Mouse (Mus musculus): ENCODE measurements around the gene Tab3.

The Tab3 gene

DNA sequence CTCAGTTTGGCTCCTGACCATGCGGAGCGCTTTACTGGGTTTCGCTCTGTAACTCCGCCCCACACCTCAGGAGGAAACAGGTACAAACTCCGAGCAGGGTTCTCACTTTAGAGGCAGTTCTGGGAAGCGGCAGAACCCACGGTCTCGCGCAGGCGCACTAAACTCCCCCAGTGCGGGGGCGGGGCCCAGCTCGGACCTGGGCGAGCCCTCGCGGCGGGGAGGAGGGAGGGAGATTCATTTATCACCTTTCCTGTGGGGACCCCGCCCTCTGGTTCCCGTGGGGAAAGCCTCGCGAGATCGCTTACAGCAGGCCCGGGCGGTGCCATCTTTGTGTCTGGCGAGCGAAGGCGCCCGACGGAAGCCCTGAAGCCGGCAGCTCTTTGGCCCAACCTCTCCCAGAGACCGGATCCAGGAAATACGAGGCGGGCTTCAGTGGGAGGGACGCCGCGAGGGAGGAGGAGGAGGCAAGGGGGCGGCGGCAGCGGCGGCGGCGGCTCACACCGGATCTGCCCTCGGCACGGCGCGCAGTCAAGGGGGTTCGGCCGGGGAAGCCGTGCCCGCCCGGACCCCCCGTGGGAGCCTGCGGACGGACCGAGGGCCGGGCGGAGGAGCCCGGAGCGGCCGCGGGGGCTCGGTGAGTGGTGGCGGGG is at the start of gene Tab3:
TSS of gene Tab3 (plus strand) at position 491 of the 650 bp plus-strand sequence.
- DNase-seq (ENCODE audit: low spot score) = peak; percentile 95

DNA sequence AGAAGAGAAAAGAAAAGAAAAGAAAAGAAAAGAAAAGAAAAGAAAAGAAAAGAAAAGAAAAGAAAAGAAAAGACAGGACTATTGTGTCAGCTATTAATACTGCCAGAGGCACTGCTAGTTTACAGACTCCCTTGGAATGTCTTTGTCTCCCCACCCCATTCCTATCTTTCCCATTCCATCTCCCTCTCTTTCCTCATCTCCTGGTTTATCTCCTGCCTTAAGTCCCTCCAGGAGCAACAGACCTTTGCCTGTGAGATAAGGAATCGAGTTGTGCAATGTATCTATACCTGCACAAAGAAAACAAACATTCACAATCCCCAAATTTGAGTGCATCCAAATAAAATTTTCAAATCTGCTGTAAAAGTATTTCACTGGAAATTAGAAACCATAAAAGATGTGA is 48.3 kb upstream of the Tab3 start:
- no peak for DNase-seq (ENCODE audit: low spot score)

DNA sequence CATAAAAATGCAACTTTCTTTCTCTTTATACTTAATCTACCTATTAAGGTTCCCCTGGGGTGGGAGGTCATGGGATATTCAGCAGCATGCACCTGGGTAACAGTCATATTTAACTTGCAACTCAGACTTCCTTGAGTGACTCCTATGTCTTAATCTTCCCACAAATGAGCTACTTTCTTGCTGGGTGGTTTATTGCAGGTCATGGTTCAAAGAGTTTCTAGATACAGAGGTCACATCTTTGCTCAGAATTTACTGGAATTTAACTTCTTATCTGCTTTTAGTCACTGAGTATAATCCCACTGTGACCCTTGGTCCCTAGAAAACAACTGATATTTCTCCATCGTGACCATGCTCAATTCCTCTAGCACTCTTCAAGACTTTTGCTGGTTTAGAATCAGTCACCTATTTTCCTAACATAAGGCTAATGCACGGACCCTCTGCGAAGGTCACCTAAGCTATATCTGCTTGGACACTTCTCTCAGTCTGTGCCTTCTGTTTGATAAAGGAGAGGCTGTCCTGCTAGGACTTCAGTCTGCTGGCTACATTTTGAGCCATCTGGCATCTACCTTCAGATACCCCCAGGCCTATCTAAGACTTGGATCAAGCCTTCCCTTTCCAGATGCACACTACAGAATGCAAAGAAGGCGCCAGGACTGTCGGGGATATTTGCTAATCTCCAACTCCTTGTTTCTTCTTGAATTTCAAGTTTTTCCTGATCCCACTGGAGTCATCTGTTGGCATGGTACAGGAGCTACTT is 47.4 kb upstream of the Tab3 start:
- no peak for DNase-seq (ENCODE audit: low spot score)

DNA sequence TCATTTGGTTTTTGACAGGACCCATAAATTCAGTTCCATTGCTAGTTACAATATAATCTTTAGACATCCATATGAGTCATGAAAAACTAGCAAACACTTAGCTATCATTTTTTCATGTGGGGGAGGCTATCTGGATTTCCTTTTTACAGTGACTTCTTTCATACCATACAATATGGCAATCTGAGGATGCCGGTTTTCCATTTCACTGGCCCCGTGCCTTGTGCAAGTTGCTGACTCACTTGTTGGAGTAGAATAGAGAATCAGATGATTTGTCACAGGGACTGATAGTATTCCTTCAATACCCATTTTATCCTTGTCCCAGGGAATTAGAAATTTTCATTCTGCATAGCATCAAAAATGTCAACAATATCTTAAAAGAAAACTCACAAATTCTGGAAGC is 14.9 kb upstream of the Tab3 start:
- no peak for DNase-seq (ENCODE audit: low spot score)

DNA sequence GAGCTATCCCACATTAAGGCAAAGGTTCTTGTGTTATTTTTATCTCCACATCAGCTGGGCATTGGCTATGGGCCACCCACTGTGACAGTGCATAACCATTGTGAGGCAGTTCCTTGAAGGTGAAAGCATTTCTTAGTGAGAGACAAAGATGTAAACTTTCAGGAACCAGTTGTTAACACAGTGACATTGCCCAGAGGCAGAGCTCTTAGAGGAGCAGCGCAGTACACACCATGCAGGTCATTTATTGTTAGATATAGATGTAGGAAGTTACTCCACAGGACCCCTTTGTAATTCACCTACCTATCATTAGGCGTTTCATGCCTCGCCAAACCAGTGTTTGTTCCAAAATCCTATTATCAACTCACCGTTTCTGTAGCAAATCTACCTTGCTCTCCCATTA is 7.6 kb upstream of the Tab3 start:
- DNase-seq (ENCODE audit: low spot score) = no peak

GRCm38 (mm10) chrX:85574182-85574541 is 340 bp downstream of the Tab3 start:
- DNase-seq (ENCODE audit: low spot score) = no peak

DNA sequence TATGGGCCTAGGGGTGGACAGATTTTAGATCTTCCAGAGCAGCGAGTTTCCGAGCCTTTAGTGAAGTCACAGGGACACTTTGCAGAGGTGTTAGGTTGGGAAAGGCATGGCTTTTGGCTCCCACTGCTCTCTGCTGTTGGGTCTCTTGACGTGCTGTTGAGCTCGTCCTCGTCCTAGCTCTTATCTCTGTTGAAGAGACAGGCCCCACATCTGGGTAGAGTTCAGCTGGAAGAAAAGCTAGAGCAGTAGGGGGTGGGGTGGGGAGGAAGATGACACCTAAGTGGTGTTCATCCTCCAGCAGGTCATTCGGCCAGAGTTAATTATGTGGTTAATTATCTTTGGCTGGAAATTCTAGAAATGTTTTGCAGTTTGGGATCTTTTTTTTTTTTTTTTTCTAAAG is 2.5 kb downstream of the Tab3 start:
- DNase-seq (ENCODE audit: low spot score) = no peak

- no peak for DNase-seq (ENCODE audit: low spot score)
Observed at GRCm38 (mm10) chrX:85580768-85581167, 6.9 kb downstream of the Tab3 start.

DNA sequence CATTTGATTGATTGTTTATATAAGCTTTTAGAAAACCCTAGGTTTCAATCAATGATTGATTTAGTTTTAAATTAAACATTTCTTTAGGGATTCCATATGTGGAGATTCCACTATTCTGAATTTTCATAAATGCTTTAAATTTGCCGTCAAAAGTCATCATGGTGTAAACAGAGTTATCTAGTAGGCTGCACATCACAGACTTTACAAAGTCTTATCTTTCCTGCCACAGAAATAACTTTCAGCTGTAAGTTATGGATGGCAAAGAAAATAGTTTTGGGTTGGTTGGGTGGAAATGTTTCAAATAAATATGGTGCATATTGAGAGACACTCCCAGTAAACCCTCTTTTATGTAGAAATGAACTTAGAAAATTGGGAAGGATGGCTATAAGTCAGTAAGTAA is 8.7 kb downstream of the Tab3 start:
- DNase-seq (ENCODE audit: low spot score) = no peak

GRCm38 (mm10) chrX:85585575-85585974 is 11.8 kb downstream of the Tab3 start:
- no peak for DNase-seq (ENCODE audit: low spot score)

GRCm38 (mm10) chrX:85614701-85615100 is 40.9 kb downstream of the Tab3 start:
- no peak for DNase-seq (ENCODE audit: low spot score)

GRCm38 (mm10) chrX:85646204-85646777 is 72.5 kb downstream of the Tab3 start:
- DNase-seq (ENCODE audit: low spot score) = no peak

- peak; percentile 43 for DNase-seq (ENCODE audit: low spot score)
Observed at GRCm38 (mm10) chrX:85676808-85677207, 103.0 kb downstream of the Tab3 start.

- DNase-seq (ENCODE audit: low spot score) = no peak
Observed at GRCm38 (mm10) chrX:85682125-85682524, 108.3 kb downstream of the Tab3 start.

- DNase-seq (ENCODE audit: low spot score) = no peak
Observed at GRCm38 (mm10) chrX:85683723-85684122, 109.9 kb downstream of the Tab3 start.

All from testis, postnatal 10 days (tissue).